Mouse (Mus musculus) right cerebral cortex, adult 18-20 months (tissue): ENCODE data around the gene Taf6.
A peak's percentile ranks its signal among the peaks of the same experiment; 100 is the strongest.

Experiments used
- DNase-seq: peaks from one replicate; pipeline ENCODE4 v3.0.0; 2022; ENCODE audit warnings: mixed read lengths

Taf6 gene

GRCm38 (mm10) chr5:138170936-138171561 is 16.2 kb downstream of the Taf6 start:
- DNase-seq: peak; percentile 97

- DNase-seq: no peak
Observed at GRCm38 (mm10) chr5:138165594-138165993, 21.7 kb downstream of the Taf6 start.

DNA sequence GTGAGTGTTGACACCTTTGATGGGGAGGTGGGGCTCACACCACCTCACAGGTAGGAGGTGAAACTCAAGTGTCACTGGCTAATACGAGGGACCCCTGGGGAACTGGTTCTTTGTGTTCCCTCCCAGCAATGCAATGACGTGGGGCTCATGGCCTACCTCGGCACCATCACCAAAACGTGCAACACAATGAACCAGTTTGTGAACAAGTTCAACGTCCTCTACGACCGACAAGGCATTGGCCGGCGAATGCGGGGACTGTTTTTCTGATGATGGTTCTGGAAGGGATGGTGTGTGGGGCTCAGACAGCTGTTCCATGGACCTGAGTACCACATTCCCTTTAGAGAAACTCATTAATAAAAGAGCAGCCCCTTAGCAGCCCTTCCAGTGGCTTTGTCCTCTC is 23.6 kb downstream of the Taf6 start:
- no peak for DNase-seq

DNA sequence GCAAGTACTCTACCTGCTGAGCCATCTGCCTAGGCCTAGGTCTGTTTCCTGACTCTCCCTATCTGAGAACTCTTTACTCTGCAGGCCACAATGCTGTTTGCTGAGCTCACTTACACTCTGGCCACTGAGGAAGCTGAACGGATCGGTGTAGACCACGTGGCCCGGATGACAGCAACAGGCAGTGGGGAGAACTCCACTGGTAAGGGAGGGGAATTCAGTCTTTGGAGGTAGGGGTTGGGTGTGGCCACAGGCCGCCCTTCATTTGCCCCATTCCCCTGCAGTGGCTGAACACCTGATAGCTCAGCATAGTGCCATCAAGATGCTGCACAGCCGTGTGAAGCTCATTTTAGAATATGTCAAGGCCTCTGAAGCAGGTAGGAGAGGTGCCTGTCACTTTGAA is 24.2 kb downstream of the Taf6 start:
- DNase-seq: no peak

- peak; percentile 97 for DNase-seq
Observed at GRCm38 (mm10) chr5:138160842-138161665, 26.2 kb downstream of the Taf6 start, which contains the start of gene Cops6. TSS of gene Cops6 (plus strand) at chr5:138161071.

GRCm38 (mm10) chr5:138160224-138160762 is 27.0 kb downstream of the Taf6 start:
- DNase-seq: no peak

DNA sequence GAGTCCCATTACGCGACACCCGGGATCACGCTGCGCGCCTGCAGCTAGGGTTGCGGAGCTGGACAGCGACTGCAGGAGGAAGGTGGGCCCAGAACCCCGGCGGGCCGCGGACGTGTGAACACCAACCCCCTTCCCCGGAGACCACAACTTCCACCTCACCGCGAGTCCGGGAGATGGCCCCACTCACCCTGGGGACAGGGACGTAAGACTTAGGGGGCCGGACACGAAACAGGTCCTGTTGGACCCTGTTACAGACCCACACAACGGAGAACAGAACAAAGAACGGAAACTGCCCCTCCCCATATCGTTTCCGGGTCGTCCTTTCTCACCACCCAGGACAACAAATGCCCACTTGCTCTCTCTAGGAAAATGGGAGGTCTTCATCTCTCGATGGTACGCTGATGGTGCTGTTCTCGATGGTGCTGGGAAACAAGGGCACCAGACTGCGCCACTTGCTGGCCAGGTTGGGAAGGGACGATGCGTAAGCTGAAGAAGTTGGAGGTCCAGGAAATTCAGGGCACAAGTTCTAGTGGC is 31.7 kb downstream of the Taf6 start, which contains the start of gene Zfp113:
Zfp113 (minus strand) TSS at position 302 of the 534 bp plus-strand sequence.
- peak; percentile 95 for DNase-seq

GRCm38 (mm10) chr5:138154390-138154789 is 32.9 kb downstream of the Taf6 start:
- DNase-seq: no peak

GRCm38 (mm10) chr5:138138585-138138984 is 48.7 kb downstream of the Taf6 start:
- no peak for DNase-seq

- no peak for DNase-seq
Observed at GRCm38 (mm10) chr5:138137935-138138549, 49.2 kb downstream of the Taf6 start.

- DNase-seq: no peak
Observed at GRCm38 (mm10) chr5:138137257-138137656, 50.0 kb downstream of the Taf6 start.

DNA sequence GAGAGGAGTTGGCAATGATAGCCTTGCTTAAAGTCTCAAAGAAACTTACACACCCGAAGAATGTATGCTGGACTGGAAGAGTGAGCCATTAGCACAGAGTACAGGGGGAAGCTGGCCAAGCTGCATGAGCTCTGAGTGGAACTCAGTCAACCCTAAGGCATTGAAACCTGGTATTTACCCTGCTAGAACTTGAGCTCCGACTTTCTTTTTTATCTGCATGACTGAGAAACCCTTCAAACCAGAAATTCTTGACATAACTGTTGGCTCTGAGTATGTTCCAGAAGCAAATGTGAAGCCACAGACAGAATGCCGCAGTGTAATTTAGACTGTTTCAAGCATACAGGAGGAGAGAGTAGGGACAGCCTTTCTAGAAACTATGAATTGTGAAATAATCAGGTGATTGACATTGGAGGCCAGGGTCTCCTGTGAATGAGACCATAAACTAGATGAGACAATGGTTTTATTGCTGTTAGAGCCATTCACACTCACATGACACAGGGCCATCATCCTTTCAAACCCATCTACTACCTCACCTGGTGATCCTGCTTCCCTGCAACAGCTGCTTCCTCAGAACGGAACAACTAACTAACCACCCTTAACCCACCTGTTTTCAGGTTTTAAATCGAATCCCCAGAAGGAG is 54.7 kb downstream of the Taf6 start:
- DNase-seq: no peak
